Mouse (Mus musculus): ENCODE results near the gene Olfr951. TPM values are rescaled to one million over a fixed set of nuclear protein-coding genes. Genes with fewer than 3 reads are reported as not detected.

Olfr951 gene
- not detected in 2 replicates for polyA plus RNA-seq (2014; fragmentation: Nextera tagmentation; extraction: Ambion mirVana)

- 83% methylated on average over 2 of the region's 2 CpGs for WGBS
- Histone ChIP-seq H3K9me3 (ENCODE audit: control insufficient read depth, low read length) (no peaks in the 10 kb centered on the region), H3K27ac (ENCODE audit: low read depth, low read length) (no peak within 1 kb of the TSS), H3K36me3 (ENCODE audit: control insufficient read depth, insufficient read depth, low read length) (no peaks in the 10 kb centered on the region), H3K4me3 (ENCODE audit: low read depth, low read length) (no peak within 1 kb of the TSS), H3K9ac (ENCODE audit: low read depth, low read length) (no peak within 1 kb of the TSS), H3K4me2 (replicated peaks; ENCODE audit: low read depth, low read length) (no peak within 1 kb of the TSS), H3K27me3 (ENCODE audit: control insufficient read depth, insufficient read depth, low read length) (no peaks in the 10 kb centered on the region), H3K4me1 (replicated peaks; ENCODE audit: control insufficient read depth, insufficient read depth, low read length) (no peaks in the 10 kb centered on the region)
- no peak for DNase-seq (ENCODE audit: low spot score)
- ATAC-seq (ENCODE audit: low FRiP score) = no peak
Observed at GRCm38 (mm10) chr9:39387110-39387509, at the start of gene Olfr951. TSS of gene Olfr951 (plus strand) at chr9:39387410.

DNA sequence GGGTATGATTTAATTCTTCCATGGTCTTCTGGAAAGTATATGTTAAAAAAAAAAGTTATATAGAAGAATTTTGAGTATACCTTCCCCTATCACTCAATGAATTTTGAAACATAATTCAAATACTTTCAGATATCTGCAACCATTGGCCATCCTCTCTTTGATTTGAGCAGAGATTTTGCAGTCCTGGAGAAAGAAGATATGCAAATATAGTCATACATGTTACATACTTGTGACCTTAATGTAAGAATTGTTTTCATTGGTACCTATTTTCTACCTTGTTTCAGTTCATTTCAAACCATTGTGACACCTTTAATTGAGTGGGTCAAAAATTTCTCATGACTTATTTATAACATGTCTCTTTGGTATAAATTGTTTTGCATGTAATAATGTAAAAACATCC is 39.8 kb downstream of the Olfr951 start, which contains the start of gene Olfr952:
Olfr952 (minus strand) TSS at position 101 of the 400 bp plus-strand sequence.
- Histone ChIP-seq H3K9me3 (ENCODE audit: control insufficient read depth, low read length) (no peaks in the 10 kb centered on the region), H3K4me2 (replicated peaks; ENCODE audit: low read depth, low read length) (no peak within 1 kb of the TSS), H3K4me1 (replicated peaks; ENCODE audit: control insufficient read depth, insufficient read depth, low read length) (no peaks in the 10 kb centered on the region), H3K9ac (ENCODE audit: low read depth, low read length) (no peak within 1 kb of the TSS), H3K27me3 (ENCODE audit: control insufficient read depth, insufficient read depth, low read length) (no peaks in the 10 kb centered on the region), H3K27ac (ENCODE audit: low read depth, low read length) (no peak within 1 kb of the TSS), H3K4me3 (ENCODE audit: low read depth, low read length) (no peak within 1 kb of the TSS), H3K36me3 (ENCODE audit: control insufficient read depth, insufficient read depth, low read length) (no peaks in the 10 kb centered on the region)
- no peak for ATAC-seq (ENCODE audit: low FRiP score)
- no peak for DNase-seq (ENCODE audit: low spot score)

Other genes starting within 250 kb of the Olfr951 start
- not detected in 2 replicates for gene Olfr943, start 221.1 kb upstream of the Olfr951 start, polyA plus RNA-seq (2014; fragmentation: Nextera tagmentation; extraction: Ambion mirVana)
- not detected in 2 replicates for gene Olfr944, start 185.5 kb upstream of the Olfr951 start, polyA plus RNA-seq (2014; fragmentation: Nextera tagmentation; extraction: Ambion mirVana)
- not detected in 2 replicates for gene Olfr1537, start 137.4 kb upstream of the Olfr951 start, polyA plus RNA-seq (2014; fragmentation: Nextera tagmentation; extraction: Ambion mirVana)
- gene Olfr945, start 110.6 kb upstream of the Olfr951 start, polyA plus RNA-seq (2014; fragmentation: Nextera tagmentation; extraction: Ambion mirVana) = not detected in 2 replicates
- gene Olfr948, start 61.4 kb upstream of the Olfr951 start, polyA plus RNA-seq (2014; fragmentation: Nextera tagmentation; extraction: Ambion mirVana) = not detected in 2 replicates
- not detected in 2 replicates for gene Olfr952, start 39.7 kb downstream of the Olfr951 start, polyA plus RNA-seq (2014; fragmentation: Nextera tagmentation; extraction: Ambion mirVana)
- gene Olfr954, start 69.3 kb downstream of the Olfr951 start, polyA plus RNA-seq (2014; fragmentation: Nextera tagmentation; extraction: Ambion mirVana) = not detected in 2 replicates
- gene Olfr955, start 84.5 kb downstream of the Olfr951 start, polyA plus RNA-seq (2014; fragmentation: Nextera tagmentation; extraction: Ambion mirVana) = not detected in 2 replicates
- gene Olfr44, start 106.6 kb downstream of the Olfr951 start, polyA plus RNA-seq (2014; fragmentation: Nextera tagmentation; extraction: Ambion mirVana) = not detected in 2 replicates
- not detected in 2 replicates for gene Olfr957, start 128.4 kb downstream of the Olfr951 start, polyA plus RNA-seq (2014; fragmentation: Nextera tagmentation; extraction: Ambion mirVana)
- not detected in 2 replicates for gene Olfr958, start 166.6 kb downstream of the Olfr951 start, polyA plus RNA-seq (2014; fragmentation: Nextera tagmentation; extraction: Ambion mirVana)
- gene Olfr959, start 188.2 kb downstream of the Olfr951 start, polyA plus RNA-seq (2014; fragmentation: Nextera tagmentation; extraction: Ambion mirVana) = not detected in 2 replicates
- 15.9 and 19.0 TPM in 2 replicates for gene AW551984, start 217.0 kb downstream of the Olfr951 start, polyA plus RNA-seq (2014; fragmentation: Nextera tagmentation; extraction: Ambion mirVana)
- gene Olfr148, start 223.2 kb downstream of the Olfr951 start, polyA plus RNA-seq (2014; fragmentation: Nextera tagmentation; extraction: Ambion mirVana) = not detected in 2 replicates
- not detected in 2 replicates for gene Olfr960, start 234.0 kb downstream of the Olfr951 start, polyA plus RNA-seq (2014; fragmentation: Nextera tagmentation; extraction: Ambion mirVana)